Mouse (Mus musculus): ENCODE measurements around the gene Clic5. TPM values are rescaled to one million over a fixed set of nuclear protein-coding genes. Genes with fewer than 3 reads are reported as not detected.
A peak's percentile ranks its signal among the peaks of the same experiment; 100 is the strongest.

Gene Clic5
- total RNA-seq, 2 experiments from 2014 or later, result 0.42 to 1.3 TPM

GRCm38 (mm10) chr17:44259245-44259644, 70.9 kb downstream of the Clic5 start:
- ATAC-seq (replicated peaks; ENCODE audit: poor library complexity), result no peak

GRCm38 (mm10) chr17:44261594-44262202, 73.3 kb downstream of the Clic5 start:
- peak; percentile 97 for ATAC-seq (replicated peaks; ENCODE audit: poor library complexity)

GRCm38 (mm10) chr17:44270043-44270442, 81.7 kb downstream of the Clic5 start:
- ATAC-seq (replicated peaks; ENCODE audit: poor library complexity), result peak; percentile 48

DNA sequence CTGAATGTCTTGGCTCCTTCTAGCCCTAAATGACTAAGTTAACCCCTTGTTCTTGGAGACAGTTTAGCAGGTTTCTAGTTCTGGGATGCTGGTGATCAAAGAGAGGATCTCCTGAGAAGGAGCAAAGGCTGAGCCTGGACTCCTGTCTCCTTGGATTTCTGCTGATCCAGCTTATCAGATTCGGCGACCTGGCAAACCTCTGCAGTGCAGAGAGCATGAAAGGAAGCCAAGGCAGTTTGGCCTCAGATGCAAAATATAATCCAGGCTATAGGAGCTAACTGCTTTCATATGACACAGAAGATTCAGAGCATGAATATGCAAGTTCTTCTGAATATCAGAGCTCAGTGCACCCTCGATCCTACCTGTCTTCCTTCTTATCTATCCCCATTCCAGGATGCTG, 83.0 kb downstream of the Clic5 start:
- ATAC-seq (replicated peaks; ENCODE audit: poor library complexity), result no peak

DNA sequence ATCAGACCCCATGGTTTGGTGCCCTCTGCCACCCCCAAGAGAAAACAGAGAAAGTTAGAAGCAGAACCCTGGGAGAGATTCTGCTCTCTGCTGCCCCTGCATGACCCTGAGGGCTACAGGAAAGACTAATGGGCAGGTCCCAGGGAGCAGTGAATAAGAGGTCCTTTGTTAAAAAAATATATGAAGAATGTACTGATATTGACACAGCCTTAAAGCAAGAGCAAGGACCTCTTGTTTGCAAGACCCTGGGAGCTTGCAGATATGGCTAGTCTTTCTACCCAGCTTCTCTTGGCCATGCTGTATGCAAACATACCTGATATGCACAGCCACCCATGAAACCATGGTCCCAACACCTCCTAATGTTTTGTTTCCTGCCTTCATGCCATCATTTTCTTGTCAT, 86.4 kb downstream of the Clic5 start:
- no peak for ATAC-seq (replicated peaks; ENCODE audit: poor library complexity)

DNA sequence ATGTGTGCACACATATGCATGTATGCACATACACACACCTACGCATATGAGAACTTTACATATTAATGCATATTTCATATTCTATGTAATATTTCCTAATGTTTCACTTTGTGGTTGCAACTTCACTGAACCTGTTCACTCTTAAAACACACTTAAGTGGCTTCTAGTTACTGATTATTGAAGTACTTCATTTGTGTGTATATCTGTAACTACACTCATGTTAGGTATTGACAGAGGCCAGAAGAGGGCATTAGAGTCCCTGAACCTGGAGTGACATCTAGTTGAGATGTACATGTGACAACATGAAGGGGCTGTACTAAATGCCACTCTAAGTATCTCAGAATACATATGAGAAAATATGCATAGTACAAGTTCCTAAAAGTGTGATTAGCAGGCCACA, 99.9 kb downstream of the Clic5 start:
- ATAC-seq (replicated peaks; ENCODE audit: poor library complexity), result no peak

GRCm38 (mm10) chr17:44297221-44297620, 108.8 kb downstream of the Clic5 start:
- ATAC-seq (replicated peaks; ENCODE audit: poor library complexity), result no peak

DNA sequence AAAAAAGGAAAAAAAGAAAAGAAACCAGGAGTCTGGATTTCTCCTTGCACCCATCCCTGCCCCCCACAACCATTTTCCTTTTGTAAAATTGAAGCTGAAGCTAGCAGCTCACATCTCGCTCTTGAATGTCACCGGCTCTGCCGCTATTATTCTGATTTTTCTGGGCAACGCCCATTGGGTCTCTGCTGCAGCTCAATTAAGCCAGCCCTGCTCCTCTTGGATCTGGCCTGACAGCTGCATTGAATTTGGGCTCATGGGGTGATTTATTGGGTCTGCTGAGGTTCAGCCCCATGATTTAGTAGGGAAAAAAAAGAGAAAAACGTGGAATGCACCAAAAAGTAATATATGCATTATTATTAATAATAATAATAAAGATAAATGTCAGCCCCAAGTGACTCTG, 111.9 kb downstream of the Clic5 start:
- ATAC-seq (replicated peaks; ENCODE audit: poor library complexity), result no peak

DNA sequence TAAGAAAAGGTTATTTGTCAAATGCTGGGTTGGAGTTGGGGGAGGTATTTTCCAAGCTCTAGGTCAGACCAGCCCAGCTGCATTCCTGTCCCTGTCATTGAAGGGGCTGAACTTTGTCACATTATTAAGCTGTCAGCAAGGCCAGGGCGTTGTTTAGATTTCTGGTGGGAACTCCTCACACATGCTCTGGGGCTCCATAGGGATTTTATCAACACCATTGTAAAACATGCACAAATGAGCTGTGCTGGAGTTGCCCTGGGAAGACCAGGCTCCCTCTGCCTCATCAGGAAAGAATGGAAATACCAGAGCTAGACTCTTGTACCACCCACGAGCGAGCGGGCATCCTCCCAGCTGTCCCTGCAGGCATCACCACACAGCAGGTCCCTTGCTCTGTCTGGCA, 112.3 kb downstream of the Clic5 start:
- ATAC-seq (replicated peaks; ENCODE audit: poor library complexity), result no peak

- peak; percentile 29; the same call in 1 of the 2 replicates for ATAC-seq (replicated peaks; ENCODE audit: poor library complexity)
Measured at GRCm38 (mm10) chr17:44301224-44301811, 112.9 kb downstream of the Clic5 start.

DNA sequence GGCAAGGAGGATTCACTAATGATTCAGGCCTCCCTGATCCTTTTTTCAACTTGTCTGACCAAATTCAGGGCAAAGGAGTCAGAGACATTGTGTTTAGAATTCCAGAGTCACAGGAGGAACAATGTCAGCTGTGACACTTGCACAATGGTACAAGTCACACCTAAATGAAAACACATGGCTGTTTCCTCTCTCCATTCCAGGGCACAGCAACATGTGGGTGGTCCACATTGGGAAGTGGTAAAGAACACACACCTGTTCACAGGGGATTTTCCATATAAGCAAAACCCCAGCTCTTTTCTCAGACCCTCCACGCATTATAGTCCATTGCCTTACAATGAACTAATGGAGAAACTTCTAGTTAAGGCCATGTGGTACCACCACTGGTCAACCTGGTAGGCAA, 115.7 kb downstream of the Clic5 start:
- ATAC-seq (replicated peaks; ENCODE audit: poor library complexity), result no peak

- no peak for ATAC-seq (replicated peaks; ENCODE audit: poor library complexity)
Measured at GRCm38 (mm10) chr17:44309914-44310622, 121.7 kb downstream of the Clic5 start.

- no peak for ATAC-seq (replicated peaks; ENCODE audit: poor library complexity)
Measured at GRCm38 (mm10) chr17:44325314-44325713, 136.9 kb downstream of the Clic5 start.

- ATAC-seq (replicated peaks; ENCODE audit: poor library complexity), result no peak
Measured at GRCm38 (mm10) chr17:44327279-44328146, 139.1 kb downstream of the Clic5 start.

DNA sequence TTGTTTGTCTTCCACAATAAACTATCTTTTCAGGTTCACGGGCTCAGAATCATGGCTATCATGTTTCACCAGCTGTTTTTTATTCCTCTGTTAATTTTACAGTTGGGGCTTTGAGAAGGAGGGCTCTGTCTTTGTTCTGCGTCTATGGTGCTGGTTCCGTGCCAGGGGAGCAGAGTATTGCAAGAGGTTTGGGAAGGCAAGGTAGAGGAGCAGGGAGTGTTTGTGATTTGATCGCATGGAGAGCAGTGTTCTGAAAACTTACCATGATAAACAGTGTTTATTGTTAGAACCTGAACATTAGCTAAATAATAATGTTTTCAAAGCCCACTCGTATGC, 139.7 kb downstream of the Clic5 start:
- ATAC-seq (replicated peaks; ENCODE audit: poor library complexity), result no peak

Other genes with a start within 250 kb of the Clic5 start
- gene Enpp5, start 109.8 kb upstream of the Clic5 start, total RNA-seq (2015), result 5.2 and 5.6 TPM in 2 replicates
- 9.1 and 12.2 TPM in 2 replicates for gene Enpp5, start 109.8 kb upstream of the Clic5 start, total RNA-seq (2017)
- gene Enpp4, start 82.8 kb upstream of the Clic5 start, total RNA-seq (2015), result 13.9 and 14.9 TPM in 2 replicates
- 10.8 and 13.5 TPM in 2 replicates for gene Enpp4, start 82.8 kb upstream of the Clic5 start, total RNA-seq (2017)

All from megakaryocyte progenitor cell, adult 5-6 weeks (primary cell).